Mouse (Mus musculus): ENCODE results near the gene Fcna.

The Fcna gene

GRCm38 (mm10) chr2:25608671-25609070 is 19.2 kb downstream of the Fcna start:
- DNase-seq (ENCODE audit: low read depth, low spot score): no peak

- DNase-seq (ENCODE audit: low read depth, low spot score): peak; percentile 93
These were observed 19.8 kb downstream of the Fcna start, which contains the start of gene Rabl6 for GRCm38 (mm10) chr2:25607761-25608622. Gene Rabl6 (minus strand): TSS chr2:25608521.

GRCm38 (mm10) chr2:25602526-25602925 is 25.3 kb downstream of the Fcna start:
- no peak for DNase-seq (ENCODE audit: low read depth, low spot score)

- no peak for DNase-seq (ENCODE audit: low read depth, low spot score)
These were observed 27.8 kb downstream of the Fcna start for GRCm38 (mm10) chr2:25600037-25600436.

GRCm38 (mm10) chr2:25598749-25599148 is 29.1 kb downstream of the Fcna start:
- no peak for DNase-seq (ENCODE audit: low read depth, low spot score)

GRCm38 (mm10) chr2:25596765-25597510 is 30.9 kb downstream of the Fcna start:
- DNase-seq (ENCODE audit: low read depth, low spot score): no peak

- peak; percentile 56 for DNase-seq (ENCODE audit: low read depth, low spot score)
These were observed 36.0 kb downstream of the Fcna start for GRCm38 (mm10) chr2:25591863-25592262.

- DNase-seq (ENCODE audit: low read depth, low spot score): no peak
These were observed 39.5 kb downstream of the Fcna start for GRCm38 (mm10) chr2:25588227-25588907.

- no peak for DNase-seq (ENCODE audit: low read depth, low spot score)
These were observed 40.5 kb downstream of the Fcna start for GRCm38 (mm10) chr2:25587290-25587689.

- DNase-seq (ENCODE audit: low read depth, low spot score): no peak
These were observed 42.2 kb downstream of the Fcna start for GRCm38 (mm10) chr2:25585601-25586000.

- no peak for DNase-seq (ENCODE audit: low read depth, low spot score)
These were observed 43.0 kb downstream of the Fcna start for GRCm38 (mm10) chr2:25584856-25585255.

GRCm38 (mm10) chr2:25584152-25584551 is 43.7 kb downstream of the Fcna start:
- DNase-seq (ENCODE audit: low read depth, low spot score): no peak

GRCm38 (mm10) chr2:25583571-25583970 is 44.3 kb downstream of the Fcna start:
- no peak for DNase-seq (ENCODE audit: low read depth, low spot score)

GRCm38 (mm10) chr2:25583120-25583481 is 44.7 kb downstream of the Fcna start:
- no peak for DNase-seq (ENCODE audit: low read depth, low spot score)

GRCm38 (mm10) chr2:25582466-25583119 is 45.2 kb downstream of the Fcna start:
- DNase-seq (ENCODE audit: low read depth, low spot score): no peak

GRCm38 (mm10) chr2:25581901-25582301 is 45.9 kb downstream of the Fcna start:
- no peak for DNase-seq (ENCODE audit: low read depth, low spot score)

- peak; percentile 79 for DNase-seq (ENCODE audit: low read depth, low spot score)
These were observed 46.5 kb downstream of the Fcna start, which contains the start of gene Ajm1 for GRCm38 (mm10) chr2:25581294-25581864. Gene Ajm1 (minus strand): TSS chr2:25581757.

- no peak for DNase-seq (ENCODE audit: low read depth, low spot score)
These were observed 47.2 kb downstream of the Fcna start for GRCm38 (mm10) chr2:25580621-25581101.

- peak; percentile 85 for DNase-seq (ENCODE audit: low read depth, low spot score)
These were observed 47.9 kb downstream of the Fcna start for GRCm38 (mm10) chr2:25579737-25580460.
